Mouse (Mus musculus): ENCODE results near the gene Med13.

GRCm38 (mm10) chr11:86356007-86356853 lies 1.2 kb downstream of the Med13 start:
- TF ChIP-seq POLR2A (IDR thresholded peaks at IDR 0.05; ENCODE audit: low read depth, low read length) (no peak), CTCF (conservative IDR thresholded peaks at IDR 0.05; ENCODE audit: insufficient read depth, insufficient read length, low read depth, low read length) (no peak)

Measured in kidney, adult 2 months (tissue).